Mouse (Mus musculus) layer of hippocampus, postnatal 25 days (tissue): Measurements from ENCODE around the gene Etl4. TPM values are rescaled to one million over a fixed set of nuclear protein-coding genes. Genes with fewer than 3 reads are reported as not detected.

ENCODE experiments used
- DNase-seq, 2 experiments: peaks; one replicate each; pipeline ENCODE4 v3.0.0; 2022; ENCODE audit warnings: mixed read lengths in 2 of 2, low spot score in 1 of 2; ENCODE audit errors: extremely low spot score in 1 of 2
- total RNA-seq, 2 experiments: library from RNA; stranded (reverse); gene quantifications; 2 replicates each; pipeline ENCODE4 v1.2.3; 2021

The Etl4 gene
- total RNA-seq, 2 experiments from 2014 or later, result 67.0 to 77.8 TPM

- no peak for DNase-seq
Observed at GRCm38 (mm10) chr2:20516270-20516865, 606.8 kb downstream of the Etl4 start.

GRCm38 (mm10) chr2:20517853-20518252 is 608.3 kb downstream of the Etl4 start:
- DNase-seq, result no peak

GRCm38 (mm10) chr2:20518506-20518905 is 608.9 kb downstream of the Etl4 start:
- DNase-seq, result no peak

GRCm38 (mm10) chr2:20519447-20520098 is 610.0 kb downstream of the Etl4 start:
- DNase-seq, result no peak

- DNase-seq, result no peak
Observed at GRCm38 (mm10) chr2:20520099-20520475, 610.5 kb downstream of the Etl4 start.

GRCm38 (mm10) chr2:20520636-20521595 is 611.3 kb downstream of the Etl4 start:
- DNase-seq, result no peak

- no peak for DNase-seq
Observed at GRCm38 (mm10) chr2:20521686-20522285, 612.2 kb downstream of the Etl4 start.

- no peak for DNase-seq
Observed at GRCm38 (mm10) chr2:20523636-20524035, 614.1 kb downstream of the Etl4 start.

- DNase-seq, result no peak
Observed at GRCm38 (mm10) chr2:20525879-20526593, 616.5 kb downstream of the Etl4 start.

- no peak for DNase-seq
Observed at GRCm38 (mm10) chr2:20526856-20527255, 617.3 kb downstream of the Etl4 start.

GRCm38 (mm10) chr2:20532623-20533022 is 623.0 kb downstream of the Etl4 start:
- DNase-seq, result no peak

GRCm38 (mm10) chr2:20537785-20538184 is 628.2 kb downstream of the Etl4 start:
- DNase-seq, result no peak

GRCm38 (mm10) chr2:20538871-20539270 is 629.3 kb downstream of the Etl4 start:
- DNase-seq, result no peak

- DNase-seq, result no peak
Observed at GRCm38 (mm10) chr2:20541261-20541660, 631.7 kb downstream of the Etl4 start.

- DNase-seq, result no peak
Observed at GRCm38 (mm10) chr2:20542286-20542685, 632.7 kb downstream of the Etl4 start.

GRCm38 (mm10) chr2:20545624-20546023 is 636.0 kb downstream of the Etl4 start:
- no peak for DNase-seq

GRCm38 (mm10) chr2:20546496-20547348 is 637.1 kb downstream of the Etl4 start:
- no peak for DNase-seq

GRCm38 (mm10) chr2:20547349-20547677 is 637.7 kb downstream of the Etl4 start:
- DNase-seq, result no peak
